Mouse (Mus musculus): ENCODE results near the gene Mtnr1a. TPM values are rescaled to one million over a fixed set of nuclear protein-coding genes. Genes with fewer than 3 reads are reported as not detected.
"Not testable (repeated sequence)": the region's sequence is repeated elsewhere in the genome, so short reads cannot be mapped to it uniquely, and the experiment has no call there.

Mtnr1a gene
- polyA plus RNA-seq, 1 experiment from 2014 or later: 0.35 TPM

DNA sequence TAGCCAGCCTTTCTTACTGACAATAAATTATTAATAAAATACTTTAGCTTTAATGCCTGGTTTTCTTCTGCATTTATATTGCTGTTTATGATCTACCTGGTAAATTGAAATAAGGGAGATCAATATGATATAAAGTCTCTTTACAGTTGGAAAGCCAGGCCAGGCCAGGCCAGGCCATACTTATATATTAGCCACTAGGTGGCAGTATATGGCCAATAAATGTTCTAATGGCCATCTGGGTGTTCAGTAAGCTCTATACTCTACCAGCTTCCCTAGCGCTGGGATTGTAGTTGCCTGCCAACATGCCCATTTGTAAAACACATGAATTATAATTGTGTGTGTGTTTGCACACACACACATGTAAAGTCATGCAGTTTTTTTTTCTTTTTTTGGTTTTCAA lies 16.7 kb upstream of the Mtnr1a start:
- Histone ChIP-seq H3K4me3 (replicated peaks; ENCODE audit: low read length) (no peak overlapping the region), H3K36me3 (ENCODE audit: control insufficient read depth, insufficient read depth) (no peaks in the 10 kb centered on the region; the same call in 1 of the 2 replicates), H3K27ac (ENCODE audit: low read length) (no peak overlapping the region), H3K27me3 (replicated peaks; ENCODE audit: control insufficient read depth, insufficient read depth, low read length) (no peaks in the 10 kb centered on the region), H3K9me3 (ENCODE audit: control insufficient read depth, low read length) (peaks cover 3% of the 10 kb centered on the region; the same call in 1 of the 2 replicates), H3K9ac (replicated peaks; ENCODE audit: low read depth, low read length) (no peak overlapping the region), H3K4me1 (replicated peaks; ENCODE audit: control insufficient read depth, insufficient read depth, low read length) (no peaks in the 10 kb centered on the region), H3K4me2 (ENCODE audit: low read length) (no peak overlapping the region)
- no peak for ATAC-seq
- 66% methylated on average over 1 of the region's 1 CpGs for WGBS

- Histone ChIP-seq H3K27me3 (replicated peaks; ENCODE audit: control insufficient read depth, insufficient read depth, low read length) (no peaks in the 10 kb centered on the region), H3K9ac (replicated peaks; ENCODE audit: low read depth, low read length) (no peak overlapping the region), H3K4me2 (ENCODE audit: low read length) (no peak overlapping the region), H3K9me3 (ENCODE audit: control insufficient read depth, low read length) (peaks cover 3% of the 10 kb centered on the region; the same call in 1 of the 2 replicates), H3K4me3 (replicated peaks; ENCODE audit: low read length) (no peak overlapping the region), H3K4me1 (replicated peaks; ENCODE audit: control insufficient read depth, insufficient read depth, low read length) (no peaks in the 10 kb centered on the region), H3K27ac (ENCODE audit: low read length) (no peak overlapping the region), H3K36me3 (ENCODE audit: control insufficient read depth, insufficient read depth) (no peaks in the 10 kb centered on the region; the same call in 1 of the 2 replicates)
- no peak for ATAC-seq
- WGBS: 91% methylated on average over 9 of the region's 9 CpGs
Observed at GRCm38 (mm10) chr8:45052618-45053017, 16.3 kb upstream of the Mtnr1a start.

DNA sequence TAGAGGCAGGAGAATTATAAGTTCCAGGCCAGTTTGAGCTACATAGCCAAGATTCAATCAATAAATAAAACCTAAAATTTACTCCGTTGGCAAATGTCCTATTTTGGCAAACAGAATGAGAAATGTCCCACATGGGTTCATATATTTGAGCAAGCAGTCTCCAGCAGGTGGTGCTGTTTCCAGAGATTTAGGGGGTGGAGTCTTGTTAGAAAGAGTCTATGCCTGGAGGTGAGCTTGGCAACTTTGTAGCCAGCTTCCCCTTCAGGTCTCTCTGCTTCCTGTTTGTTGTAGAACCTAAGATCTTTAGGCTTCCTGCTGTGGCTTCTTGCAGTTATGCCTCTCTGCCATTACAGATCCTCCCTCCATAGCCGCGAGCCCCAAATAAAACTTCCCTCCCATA lies 13.4 kb upstream of the Mtnr1a start:
- WGBS: 97% methylated on average over 3 of the region's 3 CpGs

DNA sequence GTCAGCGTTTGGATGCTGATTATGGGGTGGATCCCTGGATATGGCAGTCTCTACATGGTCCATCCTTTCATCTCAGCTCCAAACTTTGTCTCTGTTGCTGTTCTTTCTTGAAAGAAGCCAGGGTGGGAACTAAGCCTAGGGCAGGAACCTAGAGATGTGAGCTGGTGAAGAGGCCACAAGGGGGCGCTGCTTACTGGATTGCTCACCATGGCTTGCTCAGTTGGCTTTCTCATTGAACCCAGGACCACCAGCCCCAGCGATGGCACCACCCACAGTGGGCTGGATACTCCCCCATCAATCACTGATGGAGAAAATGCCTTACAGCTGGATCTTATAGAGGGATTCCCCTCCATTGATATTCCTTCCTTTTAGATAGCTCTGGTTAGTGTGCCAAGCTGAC lies 12.1 kb upstream of the Mtnr1a start:
- H3K4me2 ChIP-seq (ENCODE audit: low read length): no peak overlapping the region
- no peak for ATAC-seq
- 23% methylated on average over 2 of the region's 3 CpGs for WGBS

More for the DNA sequence above, 13.4 kb upstream of the Mtnr1a start:
- Histone ChIP-seq H3K27me3 (replicated peaks; ENCODE audit: control insufficient read depth, insufficient read depth, low read length) (no peaks in the 10 kb centered on the region), H3K36me3 (ENCODE audit: control insufficient read depth, insufficient read depth) (no peaks in the 10 kb centered on the region; the same call in 1 of the 2 replicates), H3K9ac (replicated peaks; ENCODE audit: low read depth, low read length) (no peak overlapping the region), H3K4me1 (replicated peaks; ENCODE audit: control insufficient read depth, insufficient read depth, low read length) (no peaks in the 10 kb centered on the region), H3K9me3 (ENCODE audit: control insufficient read depth, low read length) (peaks cover 3% of the 10 kb centered on the region; the same call in 1 of the 2 replicates), H3K27ac (ENCODE audit: low read length) (no peak overlapping the region), H3K4me3 (replicated peaks; ENCODE audit: low read length) (no peak overlapping the region), H3K4me2 (ENCODE audit: low read length) (no peak overlapping the region)
- no peak for ATAC-seq

GRCm38 (mm10) chr8:45060083-45060482 lies 8.9 kb upstream of the Mtnr1a start:
- Histone ChIP-seq H3K4me1 (replicated peaks; ENCODE audit: control insufficient read depth, insufficient read depth, low read length) (no peaks in the 10 kb centered on the region), H3K4me2 (ENCODE audit: low read length) (no peak overlapping the region), H3K9ac (replicated peaks; ENCODE audit: low read depth, low read length) (no peak overlapping the region), H3K36me3 (ENCODE audit: control insufficient read depth, insufficient read depth) (no peaks in the 10 kb centered on the region; the same call in 1 of the 2 replicates), H3K4me3 (replicated peaks; ENCODE audit: low read length) (no peak overlapping the region), H3K27me3 (replicated peaks; ENCODE audit: control insufficient read depth, insufficient read depth, low read length) (no peaks in the 10 kb centered on the region), H3K27ac (ENCODE audit: low read length) (no peak overlapping the region), H3K9me3 (ENCODE audit: control insufficient read depth, low read length) (peaks cover 3% of the 10 kb centered on the region; the same call in 1 of the 2 replicates)
- WGBS: 94% methylated on average over 2 of the region's 2 CpGs
- no peak for ATAC-seq

More for the DNA sequence above, 12.1 kb upstream of the Mtnr1a start:
- H3K4me3 ChIP-seq (replicated peaks; ENCODE audit: low read length): no peak overlapping the region
- peaks cover 3% of the 10 kb centered on the region; the same call in 1 of the 2 replicates for H3K9me3 ChIP-seq (ENCODE audit: control insufficient read depth, low read length)
- H3K27ac ChIP-seq (ENCODE audit: low read length): no peak overlapping the region
- H3K36me3 ChIP-seq (ENCODE audit: control insufficient read depth, insufficient read depth): no peaks in the 10 kb centered on the region; the same call in 1 of the 2 replicates
- no peaks in the 10 kb centered on the region for H3K27me3 ChIP-seq (replicated peaks; ENCODE audit: control insufficient read depth, insufficient read depth, low read length)
- no peaks in the 10 kb centered on the region for H3K4me1 ChIP-seq (replicated peaks; ENCODE audit: control insufficient read depth, insufficient read depth, low read length)
- H3K9ac ChIP-seq (replicated peaks; ENCODE audit: low read depth, low read length): no peak overlapping the region

- WGBS: 92% methylated on average over 11 of the region's 11 CpGs
- no peaks in the 10 kb centered on the region for H3K27me3 ChIP-seq (replicated peaks; ENCODE audit: control insufficient read depth, insufficient read depth, low read length)
- H3K4me3 ChIP-seq (replicated peaks; ENCODE audit: low read length): no peak overlapping the region
- H3K4me2 ChIP-seq (ENCODE audit: low read length): no peak overlapping the region
- H3K9me3 ChIP-seq (ENCODE audit: control insufficient read depth, low read length): no peaks in the 10 kb centered on the region
- H3K9ac ChIP-seq (replicated peaks; ENCODE audit: low read depth, low read length): no peak overlapping the region
- ATAC-seq: no peak
- no peaks in the 10 kb centered on the region for H3K4me1 ChIP-seq (replicated peaks; ENCODE audit: control insufficient read depth, insufficient read depth, low read length)
- H3K27ac ChIP-seq (ENCODE audit: low read length): no peak overlapping the region
- H3K36me3 ChIP-seq (ENCODE audit: control insufficient read depth, insufficient read depth): no peaks in the 10 kb centered on the region
Observed at GRCm38 (mm10) chr8:45062311-45062710, 6.6 kb upstream of the Mtnr1a start.

DNA sequence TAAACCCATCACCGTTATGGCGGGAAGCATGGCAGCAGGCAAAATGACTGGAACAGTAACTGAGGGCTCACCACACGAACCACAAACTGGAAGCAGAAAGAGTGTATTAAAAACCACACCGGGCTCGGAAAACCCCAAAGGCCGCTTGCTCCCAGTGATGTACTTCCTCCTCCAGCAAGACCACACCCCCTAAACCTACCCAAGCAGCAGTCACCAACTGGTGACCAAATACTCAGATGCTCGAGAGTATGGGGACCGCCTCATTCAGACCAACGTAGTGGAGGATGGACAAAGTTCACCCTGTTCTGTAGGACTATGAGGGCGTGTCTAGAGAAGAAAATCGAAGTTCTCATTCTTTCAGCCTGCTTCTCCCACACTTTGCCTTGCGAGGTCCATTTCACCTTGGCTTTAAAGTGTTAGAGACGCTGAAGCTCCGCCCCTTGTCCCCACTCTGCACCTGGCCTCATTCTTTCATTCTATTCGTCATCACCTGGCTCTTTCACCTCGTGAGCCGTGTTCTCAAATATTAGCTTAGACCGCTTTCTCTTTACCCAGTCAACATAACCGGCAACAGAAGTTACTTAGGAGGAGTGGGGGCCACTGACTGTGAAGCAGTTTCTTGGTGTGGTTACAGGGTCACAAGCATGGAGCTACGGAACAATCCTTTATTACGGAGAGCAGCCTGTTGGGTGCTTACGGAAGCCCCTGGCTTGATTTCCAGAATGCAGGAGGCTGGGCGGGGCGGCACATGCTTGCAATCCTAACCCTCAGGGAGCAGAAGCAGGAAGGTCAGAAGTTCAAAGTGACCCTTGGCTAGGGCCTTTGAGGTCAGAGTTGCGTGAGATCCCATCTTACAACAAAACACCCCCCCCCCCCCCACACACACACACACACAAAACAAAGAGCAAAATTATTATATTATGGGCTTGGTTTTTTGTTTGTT lies 5.7 kb upstream of the Mtnr1a start:
- no peak overlapping the region for H3K9ac ChIP-seq (replicated peaks; ENCODE audit: low read depth, low read length)
- WGBS: 88% methylated on average over 25 of the region's 25 CpGs
- H3K27ac ChIP-seq (ENCODE audit: low read length): no peak overlapping the region
- no peaks in the 10 kb centered on the region for H3K4me1 ChIP-seq (replicated peaks; ENCODE audit: control insufficient read depth, insufficient read depth, low read length)
- H3K4me3 ChIP-seq (replicated peaks; ENCODE audit: low read length): no peak overlapping the region
- no peak for ATAC-seq
- no peaks in the 10 kb centered on the region for H3K27me3 ChIP-seq (replicated peaks; ENCODE audit: control insufficient read depth, insufficient read depth, low read length)
- H3K36me3 ChIP-seq (ENCODE audit: control insufficient read depth, insufficient read depth): no peaks in the 10 kb centered on the region
- no peaks in the 10 kb centered on the region for H3K9me3 ChIP-seq (ENCODE audit: control insufficient read depth, low read length)
- no peak overlapping the region for H3K4me2 ChIP-seq (ENCODE audit: low read length)

GRCm38 (mm10) chr8:45064197-45064869 lies 4.6 kb upstream of the Mtnr1a start:
- Histone ChIP-seq H3K27ac (ENCODE audit: low read length) (no peak overlapping the region), H3K4me2 (ENCODE audit: low read length) (no peak overlapping the region), H3K4me3 (replicated peaks; ENCODE audit: low read length) (no peak overlapping the region), H3K9me3 (ENCODE audit: control insufficient read depth, low read length) (no peaks in the 10 kb centered on the region), H3K27me3 (replicated peaks; ENCODE audit: control insufficient read depth, insufficient read depth, low read length) (no peaks in the 10 kb centered on the region), H3K36me3 (ENCODE audit: control insufficient read depth, insufficient read depth) (no peaks in the 10 kb centered on the region), H3K4me1 (replicated peaks; ENCODE audit: control insufficient read depth, insufficient read depth, low read length) (peaks cover 3% of the 10 kb centered on the region; the same call in 1 of the 2 replicates), H3K9ac (replicated peaks; ENCODE audit: low read depth, low read length) (no peak overlapping the region)
- 15% methylated on average over 8 of the region's 8 CpGs for WGBS
- no peak for ATAC-seq

DNA sequence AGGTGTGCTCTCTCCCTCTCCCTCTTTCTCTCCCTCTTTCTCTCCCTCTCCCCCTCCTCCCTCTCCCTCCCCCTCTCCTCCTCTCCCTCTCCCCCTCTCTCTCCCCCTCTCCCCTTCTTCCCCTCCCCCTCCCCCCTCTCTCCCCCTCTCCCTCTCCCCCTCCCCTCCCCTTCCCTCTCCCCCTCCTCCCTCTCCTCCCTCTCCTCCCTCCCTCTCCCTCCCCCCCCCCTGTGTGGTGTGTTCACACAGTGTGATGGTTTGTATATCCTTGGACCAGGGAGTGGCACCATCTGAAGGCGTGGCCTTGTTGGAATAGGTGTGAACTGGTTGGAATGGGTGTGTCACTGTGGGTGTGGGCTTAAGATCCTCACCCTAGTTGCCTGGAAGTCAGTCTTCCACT lies 3.5 kb upstream of the Mtnr1a start:
- not testable (repeated sequence) for H3K36me3 ChIP-seq (ENCODE audit: control insufficient read depth, insufficient read depth); H3K27me3 ChIP-seq (replicated peaks; ENCODE audit: control insufficient read depth, insufficient read depth, low read length); H3K4me1 ChIP-seq (replicated peaks; ENCODE audit: control insufficient read depth, insufficient read depth, low read length); H3K4me2 ChIP-seq (ENCODE audit: low read length); H3K9me3 ChIP-seq (ENCODE audit: control insufficient read depth, low read length); H3K9ac ChIP-seq (replicated peaks; ENCODE audit: low read depth, low read length); H3K27ac ChIP-seq (ENCODE audit: low read length); ATAC-seq; H3K4me3 ChIP-seq (replicated peaks; ENCODE audit: low read length)
- 88% methylated on average over 1 of the region's 1 CpGs for WGBS

Data from forebrain, embryonic 16.5 days (tissue).